Mouse (Mus musculus): ENCODE measurements around the gene Polr3g. TPM values are rescaled to one million over a fixed set of nuclear protein-coding genes. Genes with fewer than 3 reads are reported as not detected.
"Not testable (repeated sequence)": the region's sequence is repeated elsewhere in the genome, so short reads cannot be mapped to it uniquely, and the experiment has no call there.

The Polr3g gene
- total RNA-seq, 2 experiments from 2014 or later, result 0.69 to 1.3 TPM

DNA sequence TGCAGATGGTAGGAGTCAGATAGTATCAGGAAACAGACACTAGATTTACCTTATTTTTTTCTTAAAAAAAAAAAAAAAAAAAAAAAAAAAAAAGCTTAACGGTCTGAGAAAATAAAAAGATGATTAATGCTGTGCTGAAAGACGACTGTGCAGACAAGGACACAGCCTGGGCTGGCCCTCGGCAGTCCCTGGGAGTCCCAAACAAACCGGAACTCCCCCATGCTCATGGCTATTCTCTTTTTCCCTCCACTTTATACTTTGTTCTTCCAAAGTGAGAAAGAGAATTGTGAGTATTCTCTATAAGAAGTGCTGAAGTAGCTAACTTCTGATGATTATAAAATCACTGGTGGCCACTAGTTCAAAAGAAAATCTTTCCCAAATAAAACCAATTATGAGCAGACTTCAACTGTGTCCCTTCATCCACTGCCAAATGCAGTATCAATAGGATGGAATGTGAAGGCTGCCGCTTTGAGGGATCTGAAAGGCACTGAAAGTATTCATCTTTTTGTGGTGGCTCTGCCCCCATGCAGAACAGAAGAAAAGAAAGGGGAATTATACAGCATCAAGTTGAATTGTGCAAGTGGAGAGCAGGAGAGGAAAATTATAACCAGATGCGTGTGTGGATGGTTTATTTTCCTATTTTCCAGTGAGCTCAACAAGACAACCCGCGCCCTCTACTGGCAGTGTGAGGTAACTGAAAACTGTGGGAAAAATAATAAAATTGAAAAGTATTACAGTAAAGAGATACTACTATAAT is 69.3 kb downstream of the Polr3g start:
- peak; percentile 35 for DNase-seq
- intact Hi-C loops (cut with DNase I; ENCODE audit: low total_unique reads), result loop anchor here (5.0 to 10.0 kb wide), 2 partner anchors 123 to 204 kb away; no protein-coding TSS in a partner anchor

DNA sequence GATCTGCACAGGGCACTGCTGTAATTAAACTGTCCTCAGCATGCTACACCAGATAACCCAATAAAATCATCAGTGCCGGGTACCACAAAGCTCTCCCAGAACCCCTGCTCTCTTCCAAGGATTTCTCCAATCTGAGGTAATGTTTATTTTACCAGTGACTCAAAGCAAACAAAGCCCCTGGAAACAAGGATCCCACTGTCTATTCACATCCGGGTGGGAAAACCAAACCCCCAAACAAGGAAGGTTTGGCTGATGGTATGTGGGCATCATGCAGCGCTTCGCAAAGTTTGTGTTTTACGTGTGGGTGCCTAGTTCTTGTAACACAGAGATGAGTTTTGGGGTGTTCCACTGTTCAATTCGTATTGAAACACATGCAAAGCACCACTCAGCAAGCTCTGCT is 69.9 kb downstream of the Polr3g start:
- intact Hi-C loops (cut with DNase I; ENCODE audit: low total_unique reads), result loop anchor here (5.0 to 10.0 kb wide), 2 partner anchors 124 to 204 kb away; no protein-coding TSS in a partner anchor
- no peak for DNase-seq

DNA sequence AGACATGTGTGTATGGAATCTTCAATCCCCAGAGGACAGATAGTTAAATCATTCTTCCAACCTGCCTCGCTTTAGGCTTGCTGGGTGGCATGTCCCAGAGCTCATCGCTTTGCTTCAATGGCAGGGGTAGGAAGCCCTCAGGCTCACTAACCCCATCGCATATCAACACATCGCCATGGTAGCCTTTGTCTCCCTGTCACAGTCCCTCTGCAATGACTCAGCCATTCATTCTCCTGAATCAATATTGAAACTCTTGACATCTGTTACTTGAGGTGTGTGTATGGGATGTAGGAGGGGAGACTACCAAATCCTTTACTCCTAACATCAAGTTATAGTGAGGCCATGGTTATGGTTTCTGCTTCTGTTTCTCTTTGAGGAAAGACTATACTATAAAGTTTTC is 71.2 kb downstream of the Polr3g start:
- DNase-seq, result no peak
- intact Hi-C loops (cut with DNase I; ENCODE audit: low total_unique reads), result loop anchor here (5.0 to 10.0 kb wide), 2 partner anchors 125 to 202 kb away; no protein-coding TSS in a partner anchor

DNA sequence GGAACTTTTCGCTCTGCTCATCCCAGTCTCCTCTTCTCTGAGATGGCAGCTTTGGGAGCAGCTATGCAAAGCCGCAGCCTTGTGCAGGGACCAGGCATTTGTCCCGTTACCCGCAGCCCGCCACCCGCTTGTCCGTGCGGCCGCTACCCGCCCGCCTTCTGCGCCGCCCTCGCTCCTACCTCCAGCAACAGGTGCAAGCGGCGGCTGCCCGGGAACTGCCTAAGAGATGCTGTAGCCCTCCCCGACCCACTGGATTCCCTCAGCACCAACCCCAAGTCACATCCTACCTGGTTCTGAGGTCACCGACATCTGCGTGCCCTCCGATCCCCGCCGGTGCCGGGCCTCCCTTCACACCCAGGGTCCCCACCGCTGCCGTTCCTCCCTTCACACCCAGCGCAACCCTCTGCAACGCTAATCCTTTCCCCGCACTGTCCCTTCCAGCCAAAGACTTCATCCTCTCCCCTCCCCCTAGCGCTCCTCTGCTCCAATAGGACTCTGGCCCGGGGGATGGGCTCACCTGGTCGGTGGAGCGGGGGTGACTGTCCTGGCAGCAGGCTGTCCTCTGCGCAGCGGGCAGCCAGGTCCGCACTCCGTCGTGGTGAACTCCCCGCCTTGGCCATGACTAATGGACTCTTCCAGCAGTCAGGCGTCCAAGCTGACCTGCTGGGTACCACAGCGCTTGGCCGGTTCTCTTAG is 77.9 kb downstream of the Polr3g start, which contains the start of gene Adgrv1:
TSS of gene Adgrv1 (minus strand) at position 435 of the 696 bp plus-strand sequence.
- intact Hi-C loops (cut with DNase I; ENCODE audit: low total_unique reads), result no loop called here

DNA sequence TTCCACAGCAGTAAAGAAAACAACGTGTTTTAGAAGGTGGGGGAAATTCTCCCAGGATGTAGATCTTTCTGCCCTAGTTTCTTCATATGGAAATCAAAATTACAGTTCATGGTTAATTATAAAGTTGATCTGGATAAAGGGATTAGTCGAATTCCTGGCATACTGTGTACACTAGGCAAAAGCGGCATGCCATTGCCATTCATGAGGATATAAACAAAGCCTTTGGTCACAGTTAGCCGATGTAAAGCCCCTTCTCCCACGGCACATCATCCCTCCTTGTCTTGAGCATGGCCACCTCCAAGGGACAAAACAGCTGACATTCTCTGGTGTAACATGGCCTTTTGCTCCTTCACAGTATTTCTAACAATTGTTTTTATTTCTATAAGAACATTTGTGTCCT is 80.2 kb downstream of the Polr3g start:
- intact Hi-C loops (cut with DNase I; ENCODE audit: low total_unique reads), result no loop called here
- DNase-seq, result no peak

More for the DNA sequence above, 77.9 kb downstream of the Polr3g start, which contains the start of gene Adgrv1:
- peak; percentile 57 for DNase-seq

DNA sequence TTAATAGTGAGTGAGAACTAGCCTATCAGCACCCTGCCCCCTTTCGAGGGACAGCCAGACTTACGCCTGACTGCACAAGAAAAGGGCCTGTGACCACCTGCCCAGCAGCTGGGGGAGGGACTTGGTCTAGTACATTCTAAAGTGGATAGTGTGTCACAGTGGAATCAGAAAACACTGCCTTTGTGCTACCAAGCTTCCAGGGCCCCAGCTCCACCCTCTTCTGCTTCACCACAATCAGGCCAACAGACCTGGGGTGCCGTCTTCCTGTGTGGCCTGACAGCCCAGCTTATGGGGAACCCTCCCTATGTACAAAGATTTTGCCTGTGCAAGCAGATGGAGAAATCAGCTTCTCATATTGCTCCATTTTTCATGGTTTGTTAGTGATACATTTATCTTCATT is 81.4 kb downstream of the Polr3g start:
- intact Hi-C loops (cut with DNase I; ENCODE audit: low total_unique reads), result no loop called here
- DNase-seq, result no peak

GRCm38 (mm10) chr13:81628631-81629190 is 82.1 kb downstream of the Polr3g start:
- DNase-seq, result no peak
- intact Hi-C loops (cut with DNase I; ENCODE audit: low total_unique reads), result no loop called here

DNA sequence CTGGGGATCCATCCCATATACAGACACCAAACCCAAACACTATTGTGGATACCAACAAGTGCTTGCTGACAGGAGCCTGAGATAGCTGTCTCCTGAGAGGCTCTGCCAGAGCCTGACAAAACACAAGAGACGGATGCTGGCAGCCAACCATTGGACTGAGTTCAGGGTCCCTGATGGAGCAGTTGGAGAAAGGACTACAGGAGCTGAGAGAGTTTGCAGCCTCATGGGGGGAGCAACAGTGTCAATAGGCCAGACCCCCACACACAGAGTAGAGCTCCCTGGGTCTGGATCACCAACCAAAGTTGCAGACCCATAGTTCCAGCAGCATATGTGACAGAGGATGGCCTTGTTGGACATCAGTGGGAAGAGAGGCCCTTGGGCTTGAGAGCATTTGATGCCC is 83.0 kb downstream of the Polr3g start:
- DNase-seq; intact Hi-C loops (cut with DNase I; ENCODE audit: low total_unique reads): not testable (repeated sequence)

Other genes starting within 250 kb of the Polr3g start
- gene Adgrv1, start 77.9 kb downstream of the Polr3g start, total RNA-seq (2021), result under 1 TPM in 1 of 2 experiments, not detected in 1; 0.10 TPM
- gene Lysmd3, start 53.4 kb downstream of the Polr3g start, total RNA-seq (2021), result 1 to 10 TPM; 6.2 to 7.9 TPM
- gene Mblac2, start 328 bp upstream of the Polr3g start, total RNA-seq (2021), result 1 to 10 TPM; 1.1 TPM
- gene Cetn3, start 72.1 kb upstream of the Polr3g start, total RNA-seq (2021), result 10 to 100 TPM; 44.6 to 45.8 TPM